Mouse (Mus musculus): ENCODE results near the gene Olfr554.
A peak's percentile ranks its signal among the peaks of the same experiment; 100 is the strongest.
"Not testable (repeated sequence)": the region's sequence is repeated elsewhere in the genome, so short reads cannot be mapped to it uniquely, and the experiment has no call there.

Olfr554 gene

GRCm38 (mm10) chr7:102638132-102638531, at the start of gene Olfr554:
TSS of gene Olfr554 (plus strand) at chr7:102638432.
- DNase-seq (ENCODE audit: low read depth, low spot score): no peak

- no peak for DNase-seq (ENCODE audit: low read depth, low spot score)
Measured at GRCm38 (mm10) chr7:102591786-102592185, 46.4 kb upstream of the Olfr554 start, which contains the start of gene Olfr551. TSS of gene Olfr551 (minus strand) at chr7:102591886.

GRCm38 (mm10) chr7:102597378-102598031, 40.7 kb upstream of the Olfr554 start, which contains the start of gene Olfr552:
TSS of gene Olfr552 (plus strand) at chr7:102597770.
- DNase-seq (ENCODE audit: low read depth, low spot score): no peak

- DNase-seq (ENCODE audit: low read depth, low spot score): no peak
Measured at GRCm38 (mm10) chr7:102618118-102618517, 20.1 kb upstream of the Olfr554 start, which contains the start of gene Olfr553. TSS of gene Olfr553 (minus strand) at chr7:102618218.

- no peak for DNase-seq (ENCODE audit: low read depth, low spot score)
Measured at GRCm38 (mm10) chr7:102619608-102620007, 18.6 kb upstream of the Olfr554 start.

GRCm38 (mm10) chr7:102620368-102620767, 17.9 kb upstream of the Olfr554 start:
- not testable (repeated sequence) for DNase-seq (ENCODE audit: low read depth, low spot score)

GRCm38 (mm10) chr7:102636665-102637064, 1.6 kb upstream of the Olfr554 start:
- no peak for DNase-seq (ENCODE audit: low read depth, low spot score)

- not testable (repeated sequence) for DNase-seq (ENCODE audit: low read depth, low spot score)
Measured at GRCm38 (mm10) chr7:102644945-102645344, 6.7 kb downstream of the Olfr554 start.

GRCm38 (mm10) chr7:102658523-102658922, 20.3 kb downstream of the Olfr554 start, which contains the start of gene Olfr555:
TSS of gene Olfr555 (plus strand) at chr7:102658823.
- DNase-seq (ENCODE audit: low read depth, low spot score): no peak

- DNase-seq (ENCODE audit: low read depth, low spot score): no peak
Measured at GRCm38 (mm10) chr7:102664599-102664998, 26.4 kb downstream of the Olfr554 start, which contains the start of gene Olfr556. TSS of gene Olfr556 (plus strand) at chr7:102664899.

GRCm38 (mm10) chr7:102665378-102665777, 27.1 kb downstream of the Olfr554 start:
- DNase-seq (ENCODE audit: low read depth, low spot score): no peak

- DNase-seq (ENCODE audit: low read depth, low spot score): no peak
Measured at GRCm38 (mm10) chr7:102676225-102676624, 38.0 kb downstream of the Olfr554 start.

GRCm38 (mm10) chr7:102681916-102682315, 43.7 kb downstream of the Olfr554 start:
- no peak for DNase-seq (ENCODE audit: low read depth, low spot score)

- DNase-seq (ENCODE audit: low read depth, low spot score): peak; percentile 73
Measured at GRCm38 (mm10) chr7:102686944-102687501, 48.8 kb downstream of the Olfr554 start, which contains the start of gene Trim68. TSS of gene Trim68 (minus strand) at chr7:102687327.

Measured in embryo, embryonic 11.5 days (tissue).